Mouse (Mus musculus): ENCODE data around the gene Zfp229.
A peak's percentile ranks its signal among the peaks of the same experiment; 100 is the strongest.
"Not testable (repeated sequence)": the region's sequence is repeated elsewhere in the genome, so short reads cannot be mapped to it uniquely, and the experiment has no call there.

The Zfp229 gene

DNA sequence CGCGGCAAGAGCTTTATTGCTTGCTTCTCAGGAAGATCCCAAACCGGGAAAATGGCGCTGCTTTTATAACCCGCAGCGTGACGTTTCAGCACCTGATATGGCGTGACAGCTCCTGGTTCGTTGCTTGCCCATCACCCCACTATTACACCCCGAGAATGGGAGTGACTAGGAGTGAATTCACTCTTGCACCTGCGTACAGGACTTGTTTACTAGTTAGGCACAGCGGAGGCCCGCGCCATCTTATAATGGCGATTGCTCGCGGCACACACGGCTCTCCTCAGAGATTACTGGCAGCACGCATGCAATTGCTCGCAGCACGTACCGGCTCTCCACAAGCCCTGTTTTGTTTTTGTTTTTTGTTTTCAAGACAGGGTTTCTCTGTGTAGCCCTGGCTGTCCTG, at the start of gene Zfp229:
Gene Zfp229 (plus strand): TSS at position 301 of the 400 bp plus-strand sequence.
- DNase-seq (ENCODE audit: inconsistent age in 2 of 2, low spot score in 1 of 2): not testable (repeated sequence)

DNA sequence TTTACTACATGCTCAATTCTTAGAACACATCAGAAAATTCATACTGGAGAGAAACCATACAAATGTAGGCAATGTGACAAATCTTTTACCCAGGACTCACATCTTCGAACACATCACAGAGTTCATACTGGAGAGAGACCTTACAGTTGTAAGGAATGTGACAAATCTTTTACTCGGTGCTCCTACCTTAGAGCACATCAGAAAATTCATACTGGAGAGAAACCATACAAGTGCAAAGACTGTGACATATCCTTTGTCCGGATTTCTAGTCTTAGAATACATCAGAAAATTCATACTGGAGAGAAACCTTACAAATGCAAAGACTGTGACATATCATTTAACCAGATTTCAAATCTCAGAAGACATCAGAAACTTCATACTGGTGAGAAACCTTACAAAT, 39.0 kb upstream of the Zfp229 start, which contains the start of gene Gm10226:
Gene Gm10226 (plus strand): TSS at position 301 of the 400 bp plus-strand sequence.
- DNase-seq (ENCODE audit: inconsistent age in 2 of 2, low spot score in 1 of 2): no peak

DNA sequence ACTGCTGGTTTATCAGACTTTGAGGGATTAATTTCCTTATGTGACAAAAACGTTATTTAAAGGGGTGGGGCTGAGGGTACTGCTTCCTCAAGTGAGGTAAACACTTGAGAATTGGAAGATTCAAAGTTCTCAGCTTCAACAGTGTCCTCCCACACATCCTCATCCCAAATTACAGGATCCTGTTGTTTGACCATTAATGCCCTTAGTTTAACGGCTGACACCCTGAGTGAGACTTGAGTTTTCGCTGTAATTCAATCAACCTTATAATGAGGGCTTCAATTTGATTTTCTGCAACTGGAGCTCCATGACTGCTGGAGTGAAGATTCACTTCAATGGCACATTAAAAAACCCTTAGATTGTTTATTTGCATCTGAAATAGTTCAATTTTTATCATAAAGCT, 37.3 kb upstream of the Zfp229 start:
- DNase-seq (ENCODE audit: inconsistent age in 2 of 2, low spot score in 1 of 2): no peak

DNA sequence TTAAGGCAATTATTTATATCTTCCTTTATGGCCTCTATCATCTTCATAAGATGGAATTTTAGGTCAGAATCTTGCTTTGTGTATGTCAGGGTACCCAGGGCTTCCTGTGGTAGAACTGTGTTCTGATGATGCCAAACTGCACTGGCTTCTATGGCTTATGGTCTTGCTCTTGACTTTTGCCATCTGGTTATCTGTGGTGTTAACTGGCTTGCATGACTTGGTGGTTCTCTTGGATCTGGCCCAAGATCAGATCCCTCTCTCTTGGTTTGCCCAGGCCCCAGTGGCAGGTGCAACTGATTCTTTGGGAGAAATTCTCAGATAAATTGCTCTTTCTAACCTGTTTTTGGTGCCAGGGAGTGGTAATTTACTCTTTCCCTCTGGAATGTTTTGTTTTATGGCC, 34.5 kb upstream of the Zfp229 start:
- no peak for DNase-seq (ENCODE audit: inconsistent age in 2 of 2, low spot score in 1 of 2)

- DNase-seq (ENCODE audit: inconsistent age in 2 of 2, low spot score in 1 of 2): no peak
Measured at GRCm38 (mm10) chr17:21702281-21703240, 28.0 kb upstream of the Zfp229 start.

DNA sequence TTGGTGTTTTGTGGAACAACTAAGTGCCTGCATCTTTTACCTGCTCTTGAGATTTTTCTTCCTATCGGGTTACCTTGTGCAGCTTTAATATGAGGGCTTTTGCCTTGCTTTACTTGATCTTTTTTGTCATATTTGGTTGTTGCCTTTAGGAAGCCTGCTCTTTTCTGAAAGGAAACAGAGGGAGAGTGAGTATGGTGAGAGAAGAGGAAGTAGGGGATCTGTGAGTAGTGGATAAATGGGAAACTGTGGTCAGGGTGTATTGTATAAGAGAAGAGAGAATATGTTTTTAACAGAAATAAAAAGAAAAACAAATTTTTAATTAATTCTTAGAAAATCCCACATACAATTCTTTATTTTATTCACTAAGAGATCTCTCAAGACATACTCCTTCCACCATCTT, 27.2 kb upstream of the Zfp229 start:
- no peak for DNase-seq (ENCODE audit: inconsistent age in 2 of 2, low spot score in 1 of 2)

DNA sequence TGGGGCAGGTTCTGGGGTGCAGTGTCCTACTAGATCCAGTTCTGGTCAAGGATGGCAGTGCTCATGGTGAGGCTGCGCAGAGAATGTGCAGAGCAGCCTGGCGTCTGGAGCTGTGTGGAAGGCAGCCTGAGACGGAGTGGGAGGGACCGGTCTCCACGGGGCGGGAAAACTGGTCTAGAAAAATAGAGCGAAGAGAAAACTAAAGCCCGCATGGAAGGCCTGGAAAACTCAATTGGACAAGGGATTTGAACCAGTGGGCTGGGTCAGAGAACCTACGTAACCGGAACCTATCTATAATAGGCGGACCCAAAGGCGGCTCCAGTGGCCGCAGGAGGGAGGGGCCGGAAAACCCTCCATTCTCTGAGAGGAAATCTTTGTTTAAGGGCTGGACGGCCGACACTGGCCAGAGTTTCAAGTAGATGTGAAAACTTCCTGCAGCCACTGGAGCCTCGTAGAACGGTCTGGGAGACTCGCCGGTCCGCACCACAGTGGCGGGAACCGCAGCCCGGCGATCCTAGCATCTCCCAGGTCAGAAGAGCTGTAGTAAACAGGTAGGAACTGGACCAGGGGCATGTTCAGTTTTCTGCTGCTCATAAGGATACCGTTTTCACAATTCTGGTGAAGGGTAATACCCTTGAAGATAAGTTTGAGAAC, 23.1 kb upstream of the Zfp229 start, which contains the start of gene Zfp760:
Gene Zfp760 (plus strand): TSS at position 399 of the 654 bp plus-strand sequence.
- peak; percentile 90 to 96 for DNase-seq (ENCODE audit: inconsistent age in 2 of 2, low spot score in 1 of 2)

GRCm38 (mm10) chr17:21708401-21708800, 22.2 kb upstream of the Zfp229 start:
- peak in 1 of 2 experiments; percentile 32 for DNase-seq (ENCODE audit: inconsistent age in 2 of 2, low spot score in 1 of 2)

GRCm38 (mm10) chr17:21733049-21733448, 2.5 kb downstream of the Zfp229 start:
- DNase-seq (ENCODE audit: inconsistent age in 2 of 2, low spot score in 1 of 2): peak in 1 of 2 experiments; percentile 9

- DNase-seq (ENCODE audit: inconsistent age in 2 of 2, low spot score in 1 of 2): peak; percentile 80 to 95
Measured at GRCm38 (mm10) chr17:21733529-21734031, 3.0 kb downstream of the Zfp229 start.

- no peak for DNase-seq (ENCODE audit: inconsistent age in 2 of 2, low spot score in 1 of 2)
Measured at GRCm38 (mm10) chr17:21752791-21753190, 22.2 kb downstream of the Zfp229 start.

- DNase-seq (ENCODE audit: inconsistent age in 2 of 2, low spot score in 1 of 2): peak; percentile 9 to 48
Measured at GRCm38 (mm10) chr17:21753342-21754208, 23.0 kb downstream of the Zfp229 start.

GRCm38 (mm10) chr17:21770336-21770735, 39.7 kb downstream of the Zfp229 start:
- no peak for DNase-seq (ENCODE audit: inconsistent age in 2 of 2, low spot score in 1 of 2)

DNA sequence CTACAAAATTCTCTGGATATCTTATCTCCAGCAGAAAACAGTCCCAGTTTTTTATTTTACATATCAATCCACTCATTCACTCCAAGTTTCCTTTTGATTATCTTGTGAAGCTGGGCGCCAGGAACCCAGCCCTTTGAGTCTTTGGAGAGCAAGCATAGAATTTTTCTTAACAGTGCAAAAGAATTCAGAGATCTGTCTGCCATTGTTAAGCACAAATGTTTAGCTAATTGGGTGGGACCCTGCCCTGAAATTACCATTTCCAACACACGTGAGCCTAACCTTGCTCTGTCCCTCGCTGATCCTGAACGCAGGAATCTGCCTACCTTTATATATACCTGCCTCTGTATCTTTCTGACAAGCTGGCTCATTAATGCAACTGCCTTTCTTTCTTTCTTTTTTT, 61.7 kb downstream of the Zfp229 start:
- DNase-seq (ENCODE audit: inconsistent age in 2 of 2, low spot score in 1 of 2): no peak

DNA sequence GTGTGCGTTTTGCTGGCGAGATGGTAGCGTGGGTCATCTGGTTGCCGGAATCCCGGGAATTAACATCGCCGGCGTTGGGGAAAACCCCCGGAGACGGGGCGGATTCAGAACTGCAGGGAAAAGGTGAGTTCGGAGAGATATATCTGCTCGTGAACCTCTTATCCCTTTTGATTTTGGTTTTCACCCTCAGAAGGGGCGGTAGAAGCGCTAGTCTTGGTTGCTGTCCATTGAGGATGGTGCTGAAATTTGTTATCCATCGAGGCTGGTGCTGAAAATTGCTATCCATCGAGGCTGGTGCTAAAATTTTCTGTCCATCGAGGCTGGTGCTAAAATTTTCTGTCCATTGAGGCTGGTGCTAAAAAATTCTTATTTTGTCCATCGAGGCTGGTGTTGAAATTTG, 70.8 kb downstream of the Zfp229 start:
- DNase-seq (ENCODE audit: inconsistent age in 2 of 2, low spot score in 1 of 2): not testable (repeated sequence)

All from adrenal gland, adult (tissue).